Mouse (Mus musculus) olfactory bulb, adult 2 months (tissue): Measurements from ENCODE around the gene Glb1. TPM values are rescaled to one million over a fixed set of nuclear protein-coding genes. Genes with fewer than 3 reads are reported as not detected.

ENCODE experiments used
- H3K27ac ChIP-seq: fragments of 200-500 bp; 2 replicates; pipeline ENCODE4 v1.5.1; 2012; ENCODE audit warnings: low read depth, low read length; ENCODE audit not compliant: insufficient read depth
- H3K4me1 ChIP-seq: fragments of 200-500 bp; 2 replicates; pipeline ENCODE4 v1.6.1; 2012; ENCODE audit warnings: low read length; ENCODE audit not compliant: control insufficient read depth, insufficient read depth
- H3K4me3 ChIP-seq: fragments of 200-500 bp; 2 replicates; pipeline ENCODE4 v1.5.1; 2012; ENCODE audit warnings: mild to moderate bottlenecking, low read depth, low read length, moderate library complexity; ENCODE audit not compliant: insufficient read depth
- CTCF ChIP-seq: fragments of 200-500 bp; IDR thresholded peaks from 2 replicates; pipeline ENCODE4 v1.5.1; 2012; ENCODE audit warnings: low read depth, mild to moderate bottlenecking, low read length, moderate library complexity; ENCODE audit not compliant: insufficient read depth
- POLR2A ChIP-seq: fragments of 200-500 bp; IDR thresholded peaks from 2 replicates; pipeline ENCODE4 v1.6.1; 2012; ENCODE audit warnings: mild to moderate bottlenecking, low read depth, low read length, moderate library complexity; ENCODE audit not compliant: insufficient read depth
- WGBS: fragments of 180-500 bp; shearing (Covaris S2); methylation state at CpG from one replicate; pipeline ENCODE4 v1.1.7; 2018; 5-methylcytosine and 5-hydroxymethylcytosine counted together
- polyA plus RNA-seq: library from polyadenylated mRNA; stranded (reverse); fragments of >200 nt; gene quantifications from 2 replicates; pipeline ENCODE4 v1.2.4, GENCODE M21; 2012; ENCODE audit warnings: low replicate concordance; ENCODE audit not compliant: missing spikeins, insufficient read depth, insufficient read length

The Glb1 gene
- polyA plus RNA-seq, 1 experiment, result not detected

DNA sequence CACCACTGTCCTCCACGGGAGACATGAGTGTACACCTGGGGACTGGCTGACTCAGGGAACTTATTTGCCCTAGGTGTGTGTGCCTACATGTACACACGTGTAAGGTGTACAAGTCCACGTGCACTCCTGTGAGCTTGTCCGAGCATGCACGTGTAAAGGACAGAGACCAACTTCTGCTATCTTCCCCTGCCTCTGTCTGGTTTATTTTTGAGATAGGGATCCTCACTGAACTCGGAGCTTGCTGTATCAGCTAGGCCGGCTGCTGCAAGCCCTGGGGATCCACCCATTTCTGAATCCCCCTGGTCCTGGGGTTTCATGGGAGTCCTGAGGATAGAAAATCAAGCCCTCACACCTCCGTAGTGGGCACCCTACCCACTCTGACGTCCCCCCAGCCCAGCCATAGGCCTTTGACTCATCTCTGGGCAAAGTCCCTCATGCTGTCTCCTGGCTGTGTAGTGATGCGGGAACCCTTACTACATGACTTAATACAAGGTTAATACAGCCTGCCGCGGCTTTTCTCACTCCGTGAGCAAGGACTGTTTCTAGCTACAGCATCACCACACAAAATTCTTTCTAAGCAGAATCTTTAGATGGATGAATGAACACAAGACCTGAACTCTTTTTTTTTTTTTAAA is 48.4 kb downstream of the Glb1 start:
- TF ChIP-seq POLR2A, result no peak
- Histone ChIP-seq H3K4me3 (no peak overlapping the region), H3K27ac (no peak overlapping the region), H3K4me1 (no peaks in the 10 kb centered on the region)
- 95% methylated on average over 13 of the region's 13 CpGs for WGBS

DNA sequence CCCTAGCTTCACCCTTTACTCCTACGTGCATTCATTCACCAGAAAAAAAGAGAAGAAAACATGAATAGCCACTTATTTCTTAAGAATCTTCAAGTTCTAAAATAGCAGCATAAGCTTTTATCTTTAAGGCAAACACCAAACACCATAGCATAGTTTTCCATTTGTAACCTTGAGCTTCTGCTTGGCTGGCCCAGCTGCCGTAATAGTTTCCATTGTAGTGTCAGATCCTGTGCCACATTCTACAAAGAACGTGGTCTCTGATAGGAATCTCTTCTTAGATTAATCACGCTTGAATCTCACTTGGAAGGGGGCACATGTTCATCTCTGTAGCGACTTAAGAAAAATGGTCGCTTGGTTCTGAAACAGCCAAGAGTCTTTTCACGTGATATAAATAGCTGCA is 50.7 kb downstream of the Glb1 start:
- WGBS, result 54% methylated on average over 7 of the region's 7 CpGs
- Histone ChIP-seq H3K4me3 (no peak overlapping the region), H3K27ac (no peak overlapping the region), H3K4me1 (no peaks in the 10 kb centered on the region)
- TF ChIP-seq CTCF, result no peak
- TF ChIP-seq POLR2A, result no peak

DNA sequence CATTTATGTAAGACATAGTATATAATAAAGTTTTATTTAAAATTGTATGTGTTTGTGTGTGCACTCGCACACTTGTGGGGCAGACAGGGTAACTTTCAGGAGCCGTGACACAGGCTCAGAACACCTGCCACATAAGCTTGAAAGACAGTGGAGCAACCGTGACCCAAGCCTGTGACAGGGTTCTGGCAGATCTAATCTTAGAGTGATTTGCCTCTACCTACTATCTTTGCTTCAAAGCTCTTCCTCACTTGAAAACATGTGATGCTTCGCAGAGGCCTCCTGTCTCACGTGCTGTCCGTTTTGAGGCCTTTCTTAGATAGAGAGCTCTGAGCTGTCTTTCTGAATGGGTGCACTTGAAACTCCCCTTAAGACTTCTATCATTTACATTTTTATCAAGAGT is 51.5 kb downstream of the Glb1 start:
- no peak overlapping the region for H3K4me3 ChIP-seq
- WGBS, result 93% methylated on average over 6 of the region's 6 CpGs
- TF ChIP-seq POLR2A (no peak), CTCF (no peak)
- no peaks in the 10 kb centered on the region for H3K4me1 ChIP-seq
- H3K27ac ChIP-seq, result no peak overlapping the region

DNA sequence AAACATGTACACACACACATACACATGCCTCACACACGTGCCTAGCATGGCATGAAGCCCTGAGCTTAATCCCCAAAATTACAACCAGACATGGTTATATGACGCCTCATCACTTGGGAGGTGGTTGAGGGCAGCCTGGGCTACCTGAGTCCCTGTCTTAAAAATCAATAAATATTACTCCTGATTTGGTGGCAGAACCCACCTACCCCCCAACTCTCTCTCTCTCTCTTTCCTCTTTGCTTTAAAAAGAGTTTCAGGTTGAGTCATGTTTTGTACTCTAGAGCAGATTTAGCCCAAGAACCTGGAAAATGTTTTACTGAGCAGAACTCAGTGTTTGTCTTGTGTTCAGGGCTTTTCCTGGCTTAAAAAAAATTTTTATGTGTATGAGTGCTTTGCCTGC is 54.5 kb downstream of the Glb1 start:
- Histone ChIP-seq H3K27ac (no peak overlapping the region), H3K4me3 (no peak overlapping the region), H3K4me1 (no peaks in the 10 kb centered on the region)
- WGBS, result 96% methylated on average over 2 of the region's 2 CpGs
- no peak for TF ChIP-seq CTCF
- TF ChIP-seq POLR2A, result no peak

DNA sequence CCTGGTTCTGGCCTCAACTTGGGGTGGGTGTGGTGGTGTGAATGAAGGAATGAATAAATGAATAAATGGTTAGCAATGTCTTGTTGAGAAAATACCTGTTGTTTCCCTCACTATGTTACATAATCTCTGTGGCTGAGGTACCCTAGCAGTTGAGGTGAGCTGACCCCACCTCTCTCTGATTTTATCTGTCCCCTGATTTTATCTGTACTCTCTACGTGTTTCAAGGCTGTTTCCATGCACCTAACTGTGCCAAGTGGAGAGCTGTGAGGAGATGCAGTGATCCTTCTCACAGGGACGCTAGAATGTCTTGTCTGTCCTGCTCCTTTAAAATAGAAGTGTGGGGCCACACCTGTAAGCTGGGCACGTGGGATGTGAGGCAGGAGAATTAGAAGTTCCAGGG is 57.6 kb downstream of the Glb1 start:
- Histone ChIP-seq H3K4me1 (no peaks in the 10 kb centered on the region), H3K4me3 (no peak overlapping the region), H3K27ac (no peak overlapping the region)
- 84% methylated on average over 3 of the region's 3 CpGs for WGBS
- TF ChIP-seq CTCF (no peak), POLR2A (no peak)

DNA sequence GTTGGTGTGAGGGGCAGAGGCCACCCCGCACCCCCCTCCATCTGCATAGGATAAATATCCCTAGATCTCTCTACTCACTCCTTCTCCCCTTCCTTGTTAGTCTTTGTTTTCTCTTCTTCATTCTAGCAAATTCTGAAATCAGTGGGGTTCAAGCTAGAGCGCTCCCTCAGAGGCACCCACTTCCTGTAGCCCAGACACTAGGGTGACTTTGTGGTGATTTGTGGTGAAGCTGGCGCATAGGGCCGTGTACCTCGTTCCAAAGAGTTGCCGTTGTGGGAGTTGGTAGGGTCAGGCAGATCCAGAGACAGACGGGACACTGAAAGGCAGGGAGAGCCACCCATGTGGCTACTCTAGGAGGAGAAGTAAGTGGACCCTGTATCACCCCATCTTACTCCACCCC is 61.7 kb downstream of the Glb1 start:
- no peak overlapping the region for H3K27ac ChIP-seq
- no peak overlapping the region for H3K4me3 ChIP-seq
- WGBS, result 94% methylated on average over 7 of the region's 7 CpGs
- TF ChIP-seq POLR2A (no peak), CTCF (no peak)
- no peaks in the 10 kb centered on the region for H3K4me1 ChIP-seq

DNA sequence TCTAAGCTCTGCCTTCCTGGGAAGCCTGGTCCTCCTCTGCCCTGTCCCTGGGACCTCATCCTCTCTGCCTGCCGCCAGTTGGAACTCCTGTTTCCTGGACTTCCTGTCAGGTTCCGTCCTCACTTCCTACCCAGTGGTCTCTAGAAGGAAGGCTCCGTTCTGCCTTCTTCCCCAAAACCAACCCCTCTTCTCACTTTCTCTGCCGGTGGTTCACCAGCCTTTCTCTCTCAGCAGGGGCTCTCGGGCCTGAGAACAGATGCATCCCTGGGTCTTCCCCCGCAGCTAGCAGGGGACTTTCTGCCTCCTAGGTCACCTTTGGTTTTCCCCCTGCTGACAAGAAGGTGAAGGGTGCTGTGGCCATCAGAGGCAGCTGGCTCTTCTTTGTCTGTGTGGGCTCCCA is 64.6 kb downstream of the Glb1 start:
- TF ChIP-seq POLR2A (no peak), CTCF (no peak)
- Histone ChIP-seq H3K27ac (no peak overlapping the region), H3K4me1 (no peaks in the 10 kb centered on the region), H3K4me3 (no peak overlapping the region)
- WGBS, result 80% methylated on average over 6 of the region's 6 CpGs

DNA sequence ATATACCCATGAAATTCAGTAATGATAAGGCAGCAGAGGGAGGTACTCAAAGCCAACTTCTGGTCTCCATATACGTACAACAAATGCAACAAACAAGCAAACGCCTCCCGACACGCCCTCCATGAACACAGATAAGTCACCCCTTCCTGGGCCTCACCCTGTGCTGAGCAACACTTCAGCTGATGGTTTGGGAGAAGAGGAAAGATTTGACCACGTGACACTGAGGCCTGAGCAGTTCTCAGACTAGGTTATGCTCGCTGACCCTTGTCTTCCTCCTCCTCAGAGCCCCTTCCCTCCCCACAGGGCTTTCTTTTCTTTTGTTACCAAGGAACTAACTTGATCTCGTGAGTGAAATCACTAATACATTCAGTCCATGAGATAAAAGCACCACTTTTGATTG is 66.0 kb downstream of the Glb1 start:
- whole genome bisulfite sequencing, result 81% methylated on average over 7 of the region's 7 CpGs
- Histone ChIP-seq H3K4me1 (no peaks in the 10 kb centered on the region), H3K27ac (no peak overlapping the region), H3K4me3 (no peak overlapping the region)
- TF ChIP-seq CTCF (no peak), POLR2A (no peak)

DNA sequence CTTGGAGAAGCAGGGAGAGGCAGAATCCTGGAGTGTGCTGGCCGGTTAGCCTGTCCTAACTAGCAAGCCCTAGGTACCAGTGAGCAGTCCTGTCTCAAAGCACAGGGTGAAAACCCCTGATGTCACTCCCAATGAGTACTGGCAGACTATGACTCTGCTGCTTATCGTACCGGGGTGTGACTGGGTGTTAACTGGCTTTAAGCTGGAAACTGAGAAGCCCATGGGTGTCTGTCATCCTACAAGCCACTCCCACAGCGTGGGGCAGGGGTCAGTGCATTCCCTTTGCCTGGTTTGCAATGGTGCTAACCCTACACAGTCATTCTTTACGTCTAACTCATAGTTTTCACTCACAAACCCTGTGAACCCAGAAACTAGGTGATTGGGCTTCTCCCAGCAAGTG is 67.3 kb downstream of the Glb1 start:
- 88% methylated on average over 5 of the region's 5 CpGs for WGBS
- Histone ChIP-seq H3K27ac (no peak overlapping the region), H3K4me1 (no peaks in the 10 kb centered on the region), H3K4me3 (no peak overlapping the region)
- no peak for TF ChIP-seq POLR2A
- no peak for TF ChIP-seq CTCF

DNA sequence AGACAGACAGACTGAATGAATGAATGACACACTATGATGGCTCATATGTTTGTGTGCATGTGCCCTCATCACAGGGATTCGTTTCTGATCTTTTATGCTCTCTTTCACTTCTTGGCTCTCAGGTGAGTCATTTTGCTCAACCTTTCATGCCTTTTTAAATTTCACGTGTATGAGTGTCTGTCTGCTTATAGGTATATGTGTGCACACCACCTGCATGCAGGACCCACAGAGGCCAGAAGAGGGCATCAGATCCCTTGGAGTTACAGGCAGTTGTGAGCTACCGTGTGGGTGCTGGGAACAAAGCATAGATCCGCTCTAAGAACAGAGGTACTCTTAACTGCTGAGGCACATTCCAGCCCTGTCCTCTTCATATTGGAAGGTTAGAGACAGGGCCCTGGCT is 67.8 kb downstream of the Glb1 start:
- WGBS, result 96% methylated on average over 4 of the region's 4 CpGs
- Histone ChIP-seq H3K4me3 (no peak overlapping the region), H3K27ac (no peak overlapping the region), H3K4me1 (no peaks in the 10 kb centered on the region)
- TF ChIP-seq CTCF, result no peak
- TF ChIP-seq POLR2A, result no peak
